Mouse (Mus musculus) spleen, adult 2 months (tissue): ENCODE results near the gene Camta1.

Experiments
- CTCF ChIP-seq: fragments of 200-500 bp; IDR thresholded peaks from 2 replicates; pipeline ENCODE4 v1.5.1; 2011; ENCODE audit warnings: mild to moderate bottlenecking, inconsistent platforms; ENCODE audit not compliant: insufficient read depth, insufficient read length, insufficient replicate concordance; ENCODE audit errors: extremely low read depth
- POLR2A ChIP-seq: fragments of 200-500 bp; IDR thresholded peaks from 2 replicates; pipeline ENCODE4 v1.6.1; 2011; ENCODE audit warnings: low read depth, low read length, inconsistent platforms

- TF ChIP-seq POLR2A (no peak), CTCF (no peak)
These were observed 944.2 kb downstream of the Camta1 start for GRCm38 (mm10) chr4:150917336-150918027.
